Mouse (Mus musculus): ENCODE data around the gene Zfp992. TPM values are rescaled to one million over a fixed set of nuclear protein-coding genes. Genes with fewer than 3 reads are reported as not detected.
"Not testable (repeated sequence)": the region's sequence is repeated elsewhere in the genome, so short reads cannot be mapped to it uniquely, and the experiment has no call there.

Gene Zfp992
- total RNA-seq, 2 experiments from 2014 or later, result 11.8 to 22.3 TPM

DNA sequence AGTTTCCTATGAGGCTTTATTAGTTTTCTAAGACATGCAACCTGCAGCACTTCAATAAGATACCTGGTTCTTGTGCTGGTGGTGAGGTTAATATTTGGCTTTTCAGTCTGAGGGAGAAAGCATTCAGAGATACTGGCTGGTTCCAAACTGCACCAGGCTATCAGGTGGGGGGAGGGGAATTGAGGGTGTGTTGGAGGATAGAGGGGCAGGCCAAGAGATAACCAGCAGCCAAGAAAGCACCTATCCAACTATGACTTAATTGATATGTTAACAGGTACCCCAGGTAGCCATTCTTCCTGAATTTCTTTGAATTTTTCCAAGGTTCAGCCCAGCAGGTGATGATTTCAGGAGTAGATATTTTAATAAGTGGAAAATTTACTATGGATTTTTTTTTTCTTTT is 63.0 kb downstream of the Zfp992 start:
- ATAC-seq (replicated peaks; ENCODE audit: poor library complexity, severe bottlenecking), result not testable (repeated sequence)

DNA sequence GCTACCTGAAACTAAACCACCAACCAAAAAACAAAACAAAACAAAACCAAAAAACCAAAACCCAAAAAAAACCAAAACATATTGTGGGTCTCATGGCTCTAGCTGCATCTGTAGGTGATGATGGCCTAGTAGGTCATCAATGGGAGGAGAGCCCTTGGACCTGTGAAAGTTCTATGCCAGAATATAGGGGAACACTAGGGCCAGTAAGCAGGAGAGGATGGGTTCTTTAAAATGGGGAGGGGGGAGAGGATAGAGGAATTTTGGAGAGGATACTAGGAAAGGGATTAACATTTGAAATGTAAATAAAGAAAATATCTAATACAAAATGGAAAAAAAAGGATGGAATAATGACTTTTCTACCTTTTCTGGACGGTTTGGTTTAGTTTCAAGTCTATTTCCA is 67.7 kb downstream of the Zfp992 start:
- ATAC-seq (replicated peaks; ENCODE audit: poor library complexity, severe bottlenecking), result no peak

- ATAC-seq (replicated peaks; ENCODE audit: poor library complexity, severe bottlenecking), result not testable (repeated sequence)
Measured at GRCm38 (mm10) chr4:146517150-146517549, 68.3 kb downstream of the Zfp992 start.

Other genes starting within 250 kb of the Zfp992 start
- not detected in 2 replicates for gene Zfp981, start 53.0 kb downstream of the Zfp992 start, total RNA-seq (2014; fragmentation: Nextera tagmentation)
- 0.15 TPM in 1 of 2 replicates, not detected in the other for gene Zfp981, start 53.0 kb downstream of the Zfp992 start, total RNA-seq (2017)
- gene Zfp993, start 161.9 kb downstream of the Zfp992 start, total RNA-seq (2014; fragmentation: Nextera tagmentation), result 23.4 and 45.1 TPM in 2 replicates
- 38.8 and 44.8 TPM in 2 replicates for gene Zfp993, start 161.9 kb downstream of the Zfp992 start, total RNA-seq (2017)

Measured in granulocyte monocyte progenitor cell, adult 5-6 weeks (primary cell).